29 mouse cellular contexts compared by ENCODE assay signal in genomic region chr10:79773208-79773607, GRCm38 (mm10). TPM values are rescaled to one million over a fixed set of nuclear protein-coding genes. Genes with fewer than 3 reads are reported as not detected.
A peak's percentile ranks its signal among the peaks of the same experiment; 100 is the strongest.
DNase-seq lines count a peak whose midpoint lies in the region; ATAC-seq and TF ChIP-seq lines count a peak whose summit lies in the region.
"Had no signal": no experiment of that assay in that cellular context is flagged by ENCODE, and none has a peak within 500 bp of the region (broad histone marks: within the 10 kb centered on the region; RNA-seq: fewer than 3 reads in every experiment).

No protein-coding gene starts in this region.

- TF ChIP-seq CTCF in liver, postnatal 0 days (IDR thresholded peaks at IDR 0.05; ENCODE audit: low read depth) = no peak
- TF ChIP-seq CTCF in CH12.LX (conservative IDR thresholded peaks at IDR 0.05 in 1 of 2, IDR thresholded peaks at IDR 0.05 in 1 of 2; ENCODE audit: low read depth in 2 of 2, low read length in 2 of 2) = no peak
- no peak for TF ChIP-seq CTCF in intestine, postnatal 0 days (IDR thresholded peaks at IDR 0.05; ENCODE audit: low read depth)

- no peaks in the 10 kb centered on the region for H3K79me2 ChIP-seq in CH12.LX (replicated peaks; ENCODE audit: control insufficient read depth, extremely low read depth, insufficient read depth, poor library complexity, severe bottlenecking)

- H3K27me3 ChIP-seq in liver, postnatal 0 days (ENCODE audit: insufficient read depth, low read length) = peaks cover 14% of the 10 kb centered on the region
- peaks cover 32% of the 10 kb centered on the region for H3K27me3 ChIP-seq in CH12.LX (replicated peaks)
- H3K27me3 ChIP-seq in intestine, postnatal 0 days (replicated peaks; ENCODE audit: control insufficient read depth, insufficient read depth, low read length) = no peaks in the 10 kb centered on the region

- H3K4me2 ChIP-seq in liver, postnatal 0 days (ENCODE audit: low read depth, low read length) = no peak overlapping the region
- no peak overlapping the region for H3K4me2 ChIP-seq in CH12.LX (ENCODE audit: insufficient read depth, low read depth, poor library complexity, severe bottlenecking)
- no peak overlapping the region for H3K4me2 ChIP-seq in intestine, postnatal 0 days (replicated peaks; ENCODE audit: low read depth)
- H3K4me2 ChIP-seq: embryonic facial prominence, embryonic 12.5 days; forebrain, embryonic 13.5 days; forebrain, embryonic 15.5 days had no signal

- H3K9ac ChIP-seq in liver, postnatal 0 days (replicated peaks) = no peak overlapping the region
- H3K9ac ChIP-seq in CH12.LX (ENCODE audit: insufficient read depth, low read depth) = no peak overlapping the region
- no peak overlapping the region for H3K9ac ChIP-seq in intestine, postnatal 0 days (ENCODE audit: low read depth, low read length)
- H3K9ac ChIP-seq: embryonic facial prominence, embryonic 12.5 days; forebrain, embryonic 13.5 days; forebrain, embryonic 15.5 days; forebrain, postnatal 0 days had no signal

- TF ChIP-seq POLR2A in CH12.LX (IDR thresholded peaks at IDR 0.05; ENCODE audit: low read depth, low read length) = no peak

- peak; percentile 13 for DNase-seq in liver, postnatal 0 days
- DNase-seq in liver (no peak), A20 (ENCODE audit: low read depth, low spot score) (peak; percentile 68), CH12.LX (ENCODE audit: extremely low read depth) (no peak), ZHBTc4 (ENCODE audit: low read depth, low spot score) (peak; percentile 36)
- DNase-seq in embryo, embryonic 11 days = no peak
- no peak for DNase-seq in thymus, postnatal 25 days
- DNase-seq: adrenal gland, adult 8-10 months; adrenal gland, postnatal 14 days; B cell, adult 2 months; cerebellum, adult 11-12 months; cerebellum, adult 2 months; cerebellum, adult 9-11 months; cerebellum, postnatal 14 days; cerebellum, postnatal 36 days; forebrain, postnatal 0 days had no signal

- H3K27ac ChIP-seq in liver, postnatal 0 days (ENCODE audit: low read depth) = no peak overlapping the region
- no peak overlapping the region for H3K27ac ChIP-seq in CH12.LX (ENCODE audit: insufficient read depth, low read depth)
- no peak overlapping the region for H3K27ac ChIP-seq in intestine, postnatal 0 days (ENCODE audit: low read depth, low read length)
- H3K27ac ChIP-seq: embryonic facial prominence, embryonic 10.5 days; embryonic facial prominence, embryonic 12.5 days; forebrain, embryonic 13.5 days; forebrain, embryonic 15.5 days had no signal

- no peak for TF ChIP-seq EP300 in liver, postnatal 0 days (IDR thresholded peaks at IDR 0.05; ENCODE audit: low read depth)
- no peak for TF ChIP-seq EP300 in CH12.LX (IDR thresholded peaks at IDR 0.05; ENCODE audit: low read length)

- in situ Hi-C loops in CH12.LX (cut with MboI; ENCODE audit: low pct_ligation_motif_present, low pct_unique_long_range_greater_than_20kb, low sequenced_read_pairs) = no loop called here

- no peak for TF ChIP-seq RAD21 in CH12.LX (IDR thresholded peaks at IDR 0.05; ENCODE audit: low read depth, low read length)

- H3K4me1 ChIP-seq in liver, postnatal 0 days (ENCODE audit: insufficient read depth) = peaks cover 10% of the 10 kb centered on the region
- H3K4me1 ChIP-seq in CH12.LX (ENCODE audit: control insufficient read depth in 1 of 2, insufficient read depth in 2 of 2) = peaks cover 3 to 7% of the 10 kb centered on the region in 2 experiments; a peak in 3 of 4 replicates
- no peaks in the 10 kb centered on the region for H3K4me1 ChIP-seq in intestine, postnatal 0 days (replicated peaks; ENCODE audit: control insufficient read depth, insufficient read depth, low read length)

- no peaks in the 10 kb centered on the region for H3K36me3 ChIP-seq in liver, postnatal 0 days (replicated peaks; ENCODE audit: insufficient read depth, low read length)
- H3K36me3 ChIP-seq in CH12.LX (replicated peaks in 1 of 2; ENCODE audit: control insufficient read depth in 1 of 2, insufficient read depth in 1 of 2, low read length in 1 of 2) = no peaks in the 10 kb centered on the region
- H3K36me3 ChIP-seq in intestine, postnatal 0 days (ENCODE audit: control insufficient read depth, insufficient read depth) = no peaks in the 10 kb centered on the region
- H3K36me3 ChIP-seq: embryonic facial prominence, embryonic 10.5 days; embryonic facial prominence, embryonic 12.5 days; forebrain, embryonic 15.5 days; G1E had no signal

- dilution Hi-C loops in CH12.LX (cut with MboI; ENCODE audit: extremely low pct_ligation_motif_present, extremely low pct_unique_long_range_greater_than_20kb, low sequenced_read_pairs) = no loop called here

- 0 out of 2 replicates have a peak, but pooled peaks cover 4% of the 10 kb centered on the region for H3K9me3 ChIP-seq in liver, postnatal 0 days (ENCODE audit: low read length)
- H3K9me3 ChIP-seq in CH12.LX (replicated peaks; ENCODE audit: low read length) = peaks cover 20% of the 10 kb centered on the region
- 0 out of 2 replicates have a peak, but pooled peaks cover 4% of the 10 kb centered on the region for H3K9me3 ChIP-seq in intestine, postnatal 0 days (ENCODE audit: control insufficient read depth)
- H3K9me3 ChIP-seq: embryonic facial prominence, embryonic 12.5 days; forebrain, embryonic 15.5 days had no signal

- peak; percentile 37 for ATAC-seq in liver, postnatal 0 days
- no peak for ATAC-seq in intestine, postnatal 0 days
- ATAC-seq: activated CD4-positive, CD25-positive, alpha-beta regulatory T cell, adult 4 months; CD4-positive, CD25-positive, alpha-beta regulatory T cell, adult 4 months; forebrain, embryonic 13.5 days; forebrain, embryonic 15.5 days; forebrain, postnatal 0 days had no signal

- 67% methylated on average over 2 of the region's 2 CpGs for WGBS in liver, postnatal 0 days (ENCODE audit: insufficient replicate concordance)
- WGBS in intestine, postnatal 0 days = 86% methylated on average over 2 of the region's 2 CpGs

- no peak overlapping the region for H3K4me3 ChIP-seq in liver, postnatal 0 days (ENCODE audit: low read depth, low read length)
- H3K4me3 ChIP-seq in CH12.LX (replicated peaks in 1 of 3; ENCODE audit: low read depth in 2 of 3, low read length in 2 of 3, poor library complexity in 1 of 3) = no peak overlapping the region
- no peak overlapping the region for H3K4me3 ChIP-seq in intestine, postnatal 0 days (ENCODE audit: low read depth, low read length)
- H3K4me3 ChIP-seq: embryonic facial prominence, embryonic 10.5 days; embryonic facial prominence, embryonic 12.5 days; forebrain, embryonic 13.5 days; forebrain, embryonic 15.5 days had no signal

TF ChIP-seq in CH12.LX, 34 proteins besides CTCF, POLR2A, EP300 and RAD21:
- TF ChIP-seq MAX (IDR thresholded peaks at IDR 0.05; ENCODE audit: low read length) (no peak), CHD2 (IDR thresholded peaks at IDR 0.05; ENCODE audit: low read length) (no peak), MEF2A (IDR thresholded peaks at IDR 0.05; ENCODE audit: borderline replicate concordance, low read depth, low read length) (no peak), MYC (IDR thresholded peaks at IDR 0.05; ENCODE audit: low read depth, low read length) (no peak), IRF4 (IDR thresholded peaks at IDR 0.05; ENCODE audit: low read depth, low read length) (peak; percentile 65; the same call in 1 of the 2 replicates)

RNA-seq across cellular contexts. Expression of gene Fstl3, which starts 3.9 kb away (rescaled TPM):
- 0.36 and 0.63 TPM in 2 replicates for polyA plus RNA-seq in liver, postnatal 0 days (2015; fragmentation: Nextera tagmentation; extraction: Ambion mirVana)
- total RNA-seq in CH12.LX (2012; rRNA removed) = 0.25 TPM in 2 replicates
- total RNA-seq in CH12.LX (2014; rRNA removed) = not detected in 2 replicates
- polyA plus RNA-seq in CH12.LX (2012; ENCODE audit: insufficient read length, low read depth) = not detected in 2 replicates
- 7.3 and 8.9 TPM in 2 replicates for polyA plus RNA-seq in intestine, postnatal 0 days (2015; fragmentation: Nextera tagmentation; extraction: Ambion mirVana)

RNA-seq across cellular contexts. Expression of gene Rnf126, which starts 6.5 kb away (rescaled TPM):
- polyA plus RNA-seq in liver, postnatal 0 days (2015; fragmentation: Nextera tagmentation; extraction: Ambion mirVana) = 28.2 and 34.1 TPM in 2 replicates
- total RNA-seq in CH12.LX (2012; rRNA removed) (67.9 and 74.8 TPM in 2 replicates), CH12.LX (2014; rRNA removed) (28.9 and 32.4 TPM in 2 replicates)
- 90.7 and 112 TPM in 2 replicates for polyA plus RNA-seq in CH12.LX (2012; ENCODE audit: insufficient read length, low read depth)
- 41.2 and 43.5 TPM in 2 replicates for polyA plus RNA-seq in intestine, postnatal 0 days (2015; fragmentation: Nextera tagmentation; extraction: Ambion mirVana)

RNA-seq across cellular contexts. Expression of gene Prss57, which starts 17.6 kb away (rescaled TPM):
- 5.0 and 7.2 TPM in 2 replicates for polyA plus RNA-seq in liver, postnatal 0 days (2015; fragmentation: Nextera tagmentation; extraction: Ambion mirVana)
- total RNA-seq in CH12.LX (2012; rRNA removed) (0.08 and 0.21 TPM in 2 replicates), CH12.LX (2014; rRNA removed) (not detected in 2 replicates)
- polyA plus RNA-seq in CH12.LX (2012; ENCODE audit: insufficient read length, low read depth) = not detected in 2 replicates
- polyA plus RNA-seq in intestine, postnatal 0 days (2015; fragmentation: Nextera tagmentation; extraction: Ambion mirVana) = 0.07 TPM in 1 of 2 replicates, not detected in the other
- total RNA-seq: adrenal gland, adult 18-20 months; adrenal gland, postnatal 14 days; adrenal gland, postnatal 36 days; forebrain, postnatal 0 days had no signal
- polyA plus RNA-seq: CD4-positive, CD25-positive, alpha-beta regulatory T cell, adult 4 months; embryonic facial prominence, embryonic 10.5 days; embryonic facial prominence, embryonic 14.5 days; forebrain, embryonic 11.5 days; G1E had no signal

RNA-seq across cellular contexts. Expression of gene Fgf22, which starts 18.3 kb away (rescaled TPM):
- polyA plus RNA-seq in liver, postnatal 0 days (2015; fragmentation: Nextera tagmentation; extraction: Ambion mirVana) = not detected in 2 replicates
- not detected in 2 replicates for total RNA-seq in CH12.LX (2012; rRNA removed)
- not detected in 2 replicates for total RNA-seq in CH12.LX (2014; rRNA removed)
- not detected in 2 replicates for polyA plus RNA-seq in CH12.LX (2012; ENCODE audit: insufficient read length, low read depth)
- polyA plus RNA-seq in intestine, postnatal 0 days (2015; fragmentation: Nextera tagmentation; extraction: Ambion mirVana) = 0.13 TPM in 1 of 2 replicates, not detected in the other
- total RNA-seq: adrenal gland, postnatal 14 days; adrenal gland, postnatal 36 days; common myeloid progenitor, adult 5-6 weeks had no signal
- polyA plus RNA-seq: activated CD4-positive, CD25-positive, alpha-beta regulatory T cell, adult 4 months; CD4-positive, CD25-positive, alpha-beta regulatory T cell, adult 4 months; G1E had no signal

RNA-seq across cellular contexts. Expression of gene Palm, which starts 20.2 kb away (rescaled TPM):
- 7.9 and 9.2 TPM in 2 replicates for polyA plus RNA-seq in liver, postnatal 0 days (2015; fragmentation: Nextera tagmentation; extraction: Ambion mirVana)
- 3.1 and 5.3 TPM in 2 replicates for total RNA-seq in CH12.LX (2012; rRNA removed)
- 0.36 and 0.78 TPM in 2 replicates for total RNA-seq in CH12.LX (2014; rRNA removed)
- 1.5 and 2.5 TPM in 2 replicates for polyA plus RNA-seq in CH12.LX (2012; ENCODE audit: insufficient read length, low read depth)
- polyA plus RNA-seq in intestine, postnatal 0 days (2015; fragmentation: Nextera tagmentation; extraction: Ambion mirVana) = 19.9 and 21.1 TPM in 2 replicates

Comparison
In these comparisons a context has a peak if more than half of its experiments do, and no peak if none do; other contexts are left out.
1. DNase-seq: peak in liver, postnatal 0 days (single experiment), A20 (single experiment) and ZHBTc4 (single experiment); none in liver (single experiment), CH12.LX (single experiment), embryo, embryonic 11 days (single experiment) and thymus, postnatal 25 days (single experiment).